Mouse (Mus musculus): Measurements from ENCODE around the gene Gpr137. TPM values are rescaled to one million over a fixed set of nuclear protein-coding genes. Genes with fewer than 3 reads are reported as not detected.
"Not testable (repeated sequence)": the region's sequence is repeated elsewhere in the genome, so short reads cannot be mapped to it uniquely, and the experiment has no call there.

Gene Gpr137
- total and polyA plus RNA-seq, 3 experiments, result 22.8 to 32.1 (median 24.9) TPM

DNA sequence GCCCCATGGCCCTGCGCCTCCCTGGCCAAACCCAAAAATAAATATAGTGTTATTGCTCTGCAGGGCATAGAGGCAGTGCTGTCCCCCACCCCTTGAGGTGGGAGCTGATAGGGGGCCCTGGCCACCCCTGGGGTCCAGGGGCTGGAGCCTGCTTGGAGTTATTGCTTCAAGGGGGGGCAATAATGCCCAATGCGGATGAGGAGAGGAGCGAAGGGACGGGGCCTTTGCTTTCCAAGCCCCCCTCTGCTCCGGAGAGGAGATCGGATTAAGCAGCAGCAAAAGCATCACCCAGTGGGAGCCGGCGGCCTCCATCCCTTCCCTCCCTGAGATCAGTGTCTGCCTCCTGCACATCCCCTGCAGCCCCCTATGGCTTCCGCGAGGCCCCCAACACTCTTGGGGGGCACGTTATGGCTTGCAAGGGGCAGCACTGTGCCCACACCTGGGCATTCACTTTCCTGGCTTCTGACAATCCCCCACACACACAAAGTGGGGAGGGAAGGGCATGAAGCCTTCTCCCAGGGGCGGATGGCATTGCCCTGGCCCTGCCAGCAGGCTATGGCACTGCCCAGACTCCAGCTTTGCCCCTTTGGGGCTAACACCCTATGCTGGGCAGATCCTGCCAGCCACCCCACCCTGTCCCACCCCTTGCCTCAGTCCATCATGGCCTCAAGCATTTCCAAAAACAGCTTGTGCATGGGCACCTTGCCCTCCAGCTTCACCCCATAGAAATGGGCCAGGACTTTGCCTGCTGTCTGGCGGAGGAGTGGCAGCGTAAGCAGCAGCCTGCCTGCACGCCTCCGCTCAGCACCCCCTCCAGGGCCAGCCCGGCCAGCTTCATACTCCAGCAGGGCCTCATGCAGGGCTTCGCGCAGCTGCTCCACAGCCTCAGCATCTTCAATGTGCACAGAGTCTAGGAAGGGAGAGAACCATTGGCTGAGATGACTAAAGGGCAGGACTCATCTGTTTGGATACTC lies 30.9 kb downstream of the Gpr137 start:
- ATAC-seq (ENCODE audit: extremely low read depth, insufficient number of reproducible peaks, low FRiP score, poor library complexity, severe bottlenecking), result no peak
- TF ChIP-seq CTCF (IDR thresholded peaks at IDR 0.05; ENCODE audit: low read depth, low read length), result no peak
- TF ChIP-seq TAL1 (conservative IDR thresholded peaks at IDR 0.05; ENCODE audit: low read depth, low read length), result no peak
- no peak for TF ChIP-seq GATA2 (IDR thresholded peaks at IDR 0.05; ENCODE audit: borderline replicate concordance, low read depth, low read length)
- TF ChIP-seq POLR2AphosphoS5 (IDR thresholded peaks at IDR 0.05; ENCODE audit: insufficient replicate concordance, low read depth, low read length), result no peak
- no peak for TF ChIP-seq GATA1 (IDR thresholded peaks at IDR 0.05; ENCODE audit: borderline replicate concordance, low read length)
- no peaks in the 10 kb centered on the region for H3K9me3 ChIP-seq (replicated peaks)
- H3K4me1 ChIP-seq (ENCODE audit: insufficient read depth, low read depth, low read length), result peaks cover 74% of the 10 kb centered on the region
- peaks cover 78% of the 10 kb centered on the region for H3K36me3 ChIP-seq (replicated peaks)
- peak overlapping the region; percentile 70 for H3K4me3 ChIP-seq (ENCODE audit: low read depth, low read length)
- no peaks in the 10 kb centered on the region for H3K27me3 ChIP-seq (ENCODE audit: insufficient read depth, low read length)
- DNase-seq (ENCODE audit: low spot score), result no peak

DNA sequence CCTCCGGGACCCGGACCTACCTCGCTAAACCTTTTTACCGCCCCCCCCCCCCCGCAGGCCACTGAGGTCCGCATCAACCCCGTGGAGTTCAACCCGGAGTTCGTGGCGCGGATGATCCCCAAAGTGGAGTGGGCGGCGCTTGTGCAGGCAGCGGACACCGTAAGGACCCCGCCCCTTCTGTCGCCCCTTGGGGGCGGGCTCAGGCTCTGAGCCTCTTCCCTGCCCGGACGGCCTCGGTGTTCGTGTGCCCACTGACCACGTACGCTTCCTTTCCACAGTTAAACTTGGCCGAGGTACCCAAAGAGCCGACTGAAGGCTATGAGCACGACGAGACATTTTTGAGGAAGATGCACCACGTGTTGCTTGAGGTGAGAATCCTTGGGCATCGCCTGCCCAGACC lies 32.0 kb downstream of the Gpr137 start:
- not testable (repeated sequence) for H3K27me3 ChIP-seq (ENCODE audit: insufficient read depth, low read length); H3K9me3 ChIP-seq (replicated peaks); DNase-seq (ENCODE audit: low spot score); ATAC-seq (ENCODE audit: extremely low read depth, insufficient number of reproducible peaks, low FRiP score, poor library complexity, severe bottlenecking)
- peak overlapping the region; percentile 89 for H3K4me3 ChIP-seq (ENCODE audit: low read depth, low read length)
- H3K36me3 ChIP-seq (replicated peaks), result peaks cover 78% of the 10 kb centered on the region
- H3K4me1 ChIP-seq (ENCODE audit: insufficient read depth, low read depth, low read length), result peaks cover 68% of the 10 kb centered on the region

DNA sequence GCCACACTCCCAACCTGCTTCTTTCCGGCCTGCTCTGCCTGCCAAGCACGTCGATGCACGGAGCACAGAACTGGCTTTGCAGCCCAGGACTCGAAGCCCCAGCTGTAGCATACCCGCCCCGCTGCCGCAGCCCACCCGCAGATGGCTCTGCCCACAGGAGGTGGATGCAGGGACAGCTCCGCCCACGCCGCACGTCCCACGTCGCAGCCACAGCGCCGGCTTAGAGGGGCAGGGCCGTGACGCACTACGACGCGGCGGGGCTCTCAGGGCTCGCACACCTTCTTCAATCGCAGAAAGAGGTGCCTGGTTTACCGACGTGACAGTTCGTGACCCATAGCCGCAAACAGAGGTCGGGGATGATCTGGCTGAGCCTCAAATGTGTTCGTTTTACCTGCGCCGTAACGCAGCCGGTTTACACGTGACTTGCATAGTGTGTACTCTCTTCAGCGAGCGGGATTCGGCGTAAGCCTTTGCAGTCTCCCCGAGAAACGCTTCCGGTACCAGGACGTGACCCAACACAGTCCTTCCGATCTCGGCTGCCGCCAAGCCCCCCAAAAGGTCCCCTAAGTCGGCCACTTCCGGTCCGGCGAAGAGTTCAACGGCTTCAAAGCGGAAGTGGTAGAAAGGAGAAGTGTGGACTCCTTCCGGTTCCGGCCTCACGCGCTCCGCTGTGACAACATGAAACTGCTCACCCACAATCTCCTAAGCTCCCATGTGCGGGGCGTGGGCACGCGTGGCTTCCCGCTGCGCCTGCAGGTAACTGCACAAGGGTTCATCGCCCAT lies 32.6 kb downstream of the Gpr137 start, which contains the start of the genes Trmt112 and Prdx5:
TSS of gene Trmt112 (plus strand) at position 192 of the 783 bp plus-strand sequence.
TSS of gene Prdx5 (minus strand) at position 600 of the 783 bp plus-strand sequence.
- Histone ChIP-seq H3K36me3 (replicated peaks) (peaks cover 79% of the 10 kb centered on the region), H3K9me3 (replicated peaks) (no peaks in the 10 kb centered on the region), H3K4me1 (ENCODE audit: insufficient read depth, low read depth, low read length) (peaks cover 66% of the 10 kb centered on the region), H3K27me3 (ENCODE audit: insufficient read depth, low read length) (no peaks in the 10 kb centered on the region), H3K4me3 (ENCODE audit: low read depth, low read length) (peak within 1 kb of the TSS; percentile 89)
- ATAC-seq (ENCODE audit: extremely low read depth, insufficient number of reproducible peaks, low FRiP score, poor library complexity, severe bottlenecking), result peak; percentile 72
- peak; percentile 92 for DNase-seq (ENCODE audit: low spot score)
- TF ChIP-seq GATA1 (IDR thresholded peaks at IDR 0.05; ENCODE audit: borderline replicate concordance, low read length), result no peak
- no peak for TF ChIP-seq GATA2 (IDR thresholded peaks at IDR 0.05; ENCODE audit: borderline replicate concordance, low read depth, low read length)
- TF ChIP-seq CTCF (IDR thresholded peaks at IDR 0.05; ENCODE audit: low read depth, low read length), result no peak
- TF ChIP-seq TAL1 (conservative IDR thresholded peaks at IDR 0.05; ENCODE audit: low read depth, low read length), result no peak
- peak; percentile 84; the same call in 1 of the 2 replicates for TF ChIP-seq POLR2AphosphoS5 (IDR thresholded peaks at IDR 0.05; ENCODE audit: insufficient replicate concordance, low read depth, low read length)

DNA sequence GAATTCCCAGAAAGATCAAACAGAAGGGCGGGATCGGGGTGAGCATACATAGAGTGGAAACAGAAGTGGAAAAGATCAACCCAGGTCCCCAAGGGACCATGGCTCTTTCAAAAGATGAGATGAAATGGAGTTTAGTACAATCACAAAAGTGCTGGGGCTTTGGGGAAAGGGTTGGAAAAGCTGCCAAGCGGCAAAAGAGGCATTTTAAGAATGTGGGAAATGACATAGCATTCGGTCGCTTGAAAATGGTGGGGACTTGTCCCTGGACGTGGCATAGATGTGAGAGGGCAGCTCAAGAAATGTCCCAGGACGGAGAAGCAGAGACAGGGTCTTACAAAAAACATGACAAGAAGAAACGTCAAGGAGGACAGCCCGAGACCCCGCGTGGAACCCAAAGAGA lies 33.3 kb downstream of the Gpr137 start:
- DNase-seq (ENCODE audit: low spot score) (no peak), ATAC-seq (ENCODE audit: extremely low read depth, insufficient number of reproducible peaks, low FRiP score, poor library complexity, severe bottlenecking) (no peak)
- peaks cover 60% of the 10 kb centered on the region for H3K4me1 ChIP-seq (ENCODE audit: insufficient read depth, low read depth, low read length)
- H3K4me3 ChIP-seq (ENCODE audit: low read depth, low read length), result peak overlapping the region; percentile 89
- H3K27me3 ChIP-seq (ENCODE audit: insufficient read depth, low read length), result no peaks in the 10 kb centered on the region
- H3K36me3 ChIP-seq (replicated peaks), result peaks cover 78% of the 10 kb centered on the region
- TF ChIP-seq GATA1 (IDR thresholded peaks at IDR 0.05; ENCODE audit: borderline replicate concordance, low read length), result no peak
- no peak for TF ChIP-seq TAL1 (conservative IDR thresholded peaks at IDR 0.05; ENCODE audit: low read depth, low read length)
- TF ChIP-seq GATA2 (IDR thresholded peaks at IDR 0.05; ENCODE audit: borderline replicate concordance, low read depth, low read length), result no peak
- no peak for TF ChIP-seq CTCF (IDR thresholded peaks at IDR 0.05; ENCODE audit: low read depth, low read length)
- no peaks in the 10 kb centered on the region for H3K9me3 ChIP-seq (replicated peaks)

DNA sequence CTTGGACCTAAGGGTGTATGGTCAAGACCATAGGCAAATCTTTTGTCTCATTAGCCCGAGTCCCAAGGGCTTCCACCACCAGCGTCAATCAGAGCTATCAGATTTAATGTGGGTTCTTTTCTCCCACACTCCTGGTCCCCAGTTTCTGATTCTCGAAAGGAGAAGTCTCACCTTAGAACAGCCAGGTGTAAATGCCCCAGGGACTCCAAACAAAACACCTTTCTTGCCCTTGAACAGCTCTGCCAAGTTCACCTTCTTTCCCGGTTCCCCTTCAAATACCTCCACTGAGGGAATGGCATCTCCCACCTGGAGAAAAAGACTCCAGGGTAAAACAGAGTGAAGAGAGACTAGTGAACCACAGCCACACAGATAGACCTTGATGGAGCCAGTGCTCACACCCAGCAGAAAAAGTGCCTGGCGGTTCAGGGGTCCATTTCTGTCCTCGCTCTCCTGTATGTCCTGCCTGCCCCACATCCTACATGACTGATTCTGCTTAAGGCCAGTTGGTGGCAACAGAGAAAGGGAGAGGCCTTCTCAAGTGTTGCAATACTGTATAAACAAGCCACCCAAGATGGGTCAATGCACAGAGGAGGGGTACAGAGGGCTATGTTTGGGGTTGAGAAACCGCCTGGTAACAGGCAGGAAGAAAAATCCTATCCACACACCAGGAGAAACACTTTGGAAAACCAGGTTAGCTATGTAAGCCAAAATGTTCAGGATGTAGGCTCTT lies 34.3 kb downstream of the Gpr137 start:
- peaks cover 70% of the 10 kb centered on the region for H3K36me3 ChIP-seq (replicated peaks)

More for the DNA sequence above, 34.3 kb downstream of the Gpr137 start:
- Histone ChIP-seq H3K9me3 (replicated peaks) (no peaks in the 10 kb centered on the region), H3K4me1 (ENCODE audit: insufficient read depth, low read depth, low read length) (peaks cover 51% of the 10 kb centered on the region), H3K4me3 (ENCODE audit: low read depth, low read length) (peak overlapping the region; percentile 89; the same call in 1 of the 2 replicates), H3K27me3 (ENCODE audit: insufficient read depth, low read length) (no peaks in the 10 kb centered on the region)
- DNase-seq (ENCODE audit: low spot score), result no peak
- no peak for ATAC-seq (ENCODE audit: extremely low read depth, insufficient number of reproducible peaks, low FRiP score, poor library complexity, severe bottlenecking)
- TF ChIP-seq CTCF (IDR thresholded peaks at IDR 0.05; ENCODE audit: low read depth, low read length) (no peak), GATA1 (IDR thresholded peaks at IDR 0.05; ENCODE audit: borderline replicate concordance, low read length) (no peak), TAL1 (conservative IDR thresholded peaks at IDR 0.05; ENCODE audit: low read depth, low read length) (no peak), GATA2 (IDR thresholded peaks at IDR 0.05; ENCODE audit: borderline replicate concordance, low read depth, low read length) (no peak), POLR2AphosphoS5 (IDR thresholded peaks at IDR 0.05; ENCODE audit: insufficient replicate concordance, low read depth, low read length) (no peak)
